Mouse (Mus musculus): ENCODE results near the gene Tfcp2. TPM values are rescaled to one million over a fixed set of nuclear protein-coding genes. Genes with fewer than 3 reads are reported as not detected.
"Not testable (repeated sequence)": the region's sequence is repeated elsewhere in the genome, so short reads cannot be mapped to it uniquely, and the experiment has no call there.

The Tfcp2 gene
- polyA plus RNA-seq, 1 experiment from 2014 or later, result 22.3 TPM

DNA sequence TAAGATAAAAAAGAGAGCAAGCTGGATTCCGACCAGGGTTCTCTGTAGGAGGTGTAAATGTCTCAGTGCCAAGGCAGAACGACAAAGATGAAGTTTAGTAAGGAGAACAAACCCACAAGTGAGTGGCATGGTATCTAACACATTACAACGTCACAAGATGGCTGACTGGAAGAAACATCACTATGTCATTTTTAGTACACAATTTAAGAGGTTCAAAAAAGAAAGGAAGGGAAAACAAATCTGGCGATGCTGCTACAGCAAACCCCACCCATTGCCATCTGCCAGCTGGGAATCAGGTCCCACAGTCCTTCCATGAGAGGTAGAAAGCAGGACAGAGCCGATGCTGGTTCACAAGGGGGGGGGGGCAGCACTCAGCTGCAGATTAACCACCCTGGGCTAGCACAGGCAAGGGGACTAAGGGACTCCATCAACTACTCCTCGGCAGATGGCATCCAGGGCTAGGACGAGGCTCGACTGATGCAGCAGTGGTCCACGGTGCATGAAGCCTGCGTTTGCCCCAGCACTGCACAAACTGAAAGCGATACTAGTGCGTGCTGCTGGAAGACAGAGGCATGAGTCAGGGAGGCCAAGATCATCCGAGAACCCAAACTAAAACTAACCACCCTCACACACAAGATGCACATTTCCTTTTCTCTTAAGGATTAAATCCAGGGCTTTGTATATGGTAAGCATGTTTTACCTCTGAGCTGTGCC is 43.2 kb downstream of the Tfcp2 start:
- WGBS, result 86% methylated on average over 13 of the region's 13 CpGs
- Histone ChIP-seq H3K36me3 (ENCODE audit: control insufficient read depth, insufficient read depth, low read length) (peaks cover 33% of the 10 kb centered on the region), H3K27ac (ENCODE audit: low read length) (no peak overlapping the region)

DNA sequence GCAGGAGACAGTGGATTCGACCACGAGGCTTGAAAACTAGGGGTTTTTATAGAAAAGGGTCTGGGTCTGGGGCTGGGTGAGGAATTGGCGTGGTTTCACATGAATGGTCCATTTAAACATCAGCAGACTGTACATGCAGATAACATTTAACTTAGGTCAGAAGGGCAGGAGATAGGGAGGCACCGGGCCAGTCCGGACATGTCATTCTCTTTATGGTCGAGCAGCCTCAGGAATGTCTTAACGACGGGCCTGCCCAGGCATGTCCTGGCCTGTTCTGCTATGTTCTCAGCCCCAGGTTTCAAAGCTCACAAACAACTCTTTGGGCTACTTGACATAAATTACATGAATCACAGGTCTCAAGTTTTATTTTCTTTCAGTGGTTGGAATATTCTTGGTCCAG is 52.3 kb downstream of the Tfcp2 start:
- H3K9ac ChIP-seq (ENCODE audit: low read length); H3K4me2 ChIP-seq (ENCODE audit: low read depth, low read length); H3K4me1 ChIP-seq (replicated peaks; ENCODE audit: control insufficient read depth, insufficient read depth, low read length); H3K36me3 ChIP-seq (ENCODE audit: control insufficient read depth, insufficient read depth, low read length); H3K27ac ChIP-seq (ENCODE audit: low read length); H3K27me3 ChIP-seq (ENCODE audit: control insufficient read depth, insufficient read depth, low read depth, low read length); H3K4me3 ChIP-seq (ENCODE audit: low read length); ATAC-seq (ENCODE audit: low read depth); H3K9me3 ChIP-seq (ENCODE audit: control insufficient read depth, low read length): not testable (repeated sequence)
- WGBS, result 85% methylated on average over 8 of the region's 8 CpGs

More for the DNA sequence above, 43.2 kb downstream of the Tfcp2 start:
- Histone ChIP-seq H3K9me3 (ENCODE audit: control insufficient read depth, low read length) (no peaks in the 10 kb centered on the region), H3K9ac (ENCODE audit: low read length) (no peak overlapping the region), H3K4me2 (ENCODE audit: low read depth, low read length) (no peak overlapping the region), H3K4me3 (ENCODE audit: low read length) (no peak overlapping the region), H3K4me1 (replicated peaks; ENCODE audit: control insufficient read depth, insufficient read depth, low read length) (no peaks in the 10 kb centered on the region), H3K27me3 (ENCODE audit: control insufficient read depth, insufficient read depth, low read depth, low read length) (no peaks in the 10 kb centered on the region)
- no peak for ATAC-seq (ENCODE audit: low read depth)

DNA sequence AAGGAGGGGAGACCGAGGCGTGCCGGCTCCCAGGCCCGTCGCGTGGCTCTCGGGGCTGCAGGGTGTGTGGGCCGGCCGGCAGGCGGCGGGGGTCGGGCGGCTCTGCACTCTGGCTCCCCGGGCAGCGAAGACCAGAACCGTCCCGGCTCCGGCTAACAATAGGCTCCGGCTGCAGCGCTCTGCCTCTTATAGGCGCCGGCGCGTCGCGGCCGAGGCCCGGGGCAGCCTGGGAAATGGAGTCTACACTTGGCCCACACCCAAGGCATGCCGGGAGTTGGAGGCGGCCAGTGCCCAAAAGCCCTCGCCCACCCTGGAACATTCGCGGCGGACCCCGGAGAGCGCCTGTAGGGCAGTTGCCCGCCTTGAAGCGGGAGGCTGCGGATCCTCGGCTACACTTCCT is 56.7 kb downstream of the Tfcp2 start, which contains the start of gene Csrnp2:
Csrnp2 (minus strand) TSS at position 387 of the 400 bp plus-strand sequence.
- peak within 1 kb of the TSS; percentile 87 for H3K4me3 ChIP-seq (ENCODE audit: low read length)
- ATAC-seq (ENCODE audit: low read depth), result peak; percentile 99
- peak within 1 kb of the TSS; percentile 95 for H3K9ac ChIP-seq (ENCODE audit: low read length)
- no peaks in the 10 kb centered on the region for H3K9me3 ChIP-seq (ENCODE audit: control insufficient read depth, low read length)
- H3K36me3 ChIP-seq (ENCODE audit: control insufficient read depth, insufficient read depth, low read length), result no peaks in the 10 kb centered on the region
- under 1% methylated on average over 38 of the region's 40 CpGs for WGBS
- H3K4me1 ChIP-seq (replicated peaks; ENCODE audit: control insufficient read depth, insufficient read depth, low read length), result peaks cover 34% of the 10 kb centered on the region
- peak within 1 kb of the TSS; percentile 95 for H3K4me2 ChIP-seq (ENCODE audit: low read depth, low read length)
- H3K27me3 ChIP-seq (ENCODE audit: control insufficient read depth, insufficient read depth, low read depth, low read length), result no peaks in the 10 kb centered on the region
- H3K27ac ChIP-seq (ENCODE audit: low read length), result peak within 1 kb of the TSS; percentile 87

DNA sequence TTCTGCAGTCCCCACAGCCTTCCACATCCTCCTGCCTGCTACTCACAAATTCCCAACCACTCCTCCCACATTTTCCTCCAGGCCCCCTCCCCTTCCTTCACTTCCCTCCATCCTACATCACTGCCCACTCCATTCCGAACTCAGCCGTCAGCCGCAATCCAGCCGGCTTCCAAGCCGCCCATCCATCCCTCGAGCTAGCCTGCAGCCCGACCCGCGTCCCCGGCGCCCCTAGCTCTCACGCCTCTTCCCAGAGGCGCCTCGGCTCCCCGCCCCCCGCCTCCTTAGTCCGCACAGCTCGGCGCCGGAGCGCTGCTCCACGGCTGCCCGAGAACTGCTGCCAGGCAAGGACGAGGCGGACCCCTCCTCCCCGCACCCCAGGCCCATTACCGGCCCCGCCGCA is 57.2 kb downstream of the Tfcp2 start:
- ATAC-seq (ENCODE audit: low read depth), result peak; percentile 79
- Histone ChIP-seq H3K4me2 (ENCODE audit: low read depth, low read length) (peak overlapping the region; percentile 95), H3K27me3 (ENCODE audit: control insufficient read depth, insufficient read depth, low read depth, low read length) (no peaks in the 10 kb centered on the region), H3K9me3 (ENCODE audit: control insufficient read depth, low read length) (no peaks in the 10 kb centered on the region), H3K36me3 (ENCODE audit: control insufficient read depth, insufficient read depth, low read length) (no peaks in the 10 kb centered on the region), H3K4me1 (replicated peaks; ENCODE audit: control insufficient read depth, insufficient read depth, low read length) (peaks cover 35% of the 10 kb centered on the region), H3K27ac (ENCODE audit: low read length) (peak overlapping the region; percentile 87), H3K4me3 (ENCODE audit: low read length) (peak overlapping the region; percentile 87), H3K9ac (ENCODE audit: low read length) (peak overlapping the region; percentile 95)
- WGBS, result under 1% methylated on average over 28 of the region's 29 CpGs

DNA sequence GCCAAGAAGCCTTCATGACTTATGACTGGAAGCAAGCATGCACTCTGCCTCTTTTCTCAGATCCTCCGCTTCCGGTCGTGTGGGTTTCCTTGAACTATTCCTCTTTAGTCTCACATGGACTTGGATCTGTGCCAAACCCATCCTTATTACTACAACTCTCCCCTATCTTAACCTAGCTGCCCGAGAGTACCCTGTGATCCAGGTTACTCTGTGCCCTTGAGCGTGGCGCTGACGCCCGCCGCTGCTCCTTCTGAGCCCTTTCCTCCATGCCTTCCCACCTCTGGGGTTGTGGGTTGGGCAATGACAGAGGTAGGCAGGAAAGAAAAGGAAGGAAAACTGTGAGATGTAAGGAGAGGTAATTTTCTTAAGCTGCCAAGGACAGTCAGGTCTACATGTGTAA is 59.8 kb downstream of the Tfcp2 start:
- H3K4me2 ChIP-seq (ENCODE audit: low read depth, low read length), result no peak overlapping the region
- H3K27ac ChIP-seq (ENCODE audit: low read length), result no peak overlapping the region
- no peak overlapping the region for H3K4me3 ChIP-seq (ENCODE audit: low read length)
- H3K9me3 ChIP-seq (ENCODE audit: control insufficient read depth, low read length), result no peaks in the 10 kb centered on the region
- H3K4me1 ChIP-seq (replicated peaks; ENCODE audit: control insufficient read depth, insufficient read depth, low read length), result peaks cover 35% of the 10 kb centered on the region
- H3K27me3 ChIP-seq (ENCODE audit: control insufficient read depth, insufficient read depth, low read depth, low read length), result no peaks in the 10 kb centered on the region
- no peak for ATAC-seq (ENCODE audit: low read depth)
- no peak overlapping the region for H3K9ac ChIP-seq (ENCODE audit: low read length)
- 39% methylated on average over 9 of the region's 9 CpGs for WGBS
- H3K36me3 ChIP-seq (ENCODE audit: control insufficient read depth, insufficient read depth, low read length), result no peaks in the 10 kb centered on the region; the same call in 1 of the 2 replicates

DNA sequence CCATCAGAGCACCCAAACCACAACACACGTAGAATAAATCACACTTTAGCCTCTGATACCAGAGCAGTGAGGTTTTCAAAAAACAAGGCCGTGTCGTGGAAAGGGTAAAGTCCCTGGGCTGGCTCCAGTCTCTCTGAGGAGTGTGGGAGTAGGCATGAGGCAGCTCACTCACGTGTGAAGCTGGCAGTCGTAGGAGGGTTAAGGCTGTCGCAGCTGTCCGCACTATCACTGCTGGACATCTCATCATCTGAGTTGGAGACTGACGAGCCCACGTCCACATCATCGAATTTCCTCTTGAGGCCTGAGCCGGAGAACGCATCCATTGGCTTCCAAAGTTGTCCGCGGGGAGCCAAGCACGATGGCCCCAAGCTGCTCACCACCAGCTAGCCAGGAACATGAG is 62.5 kb downstream of the Tfcp2 start:
- H3K27ac ChIP-seq (ENCODE audit: low read length), result no peak overlapping the region
- ATAC-seq (ENCODE audit: low read depth), result no peak

DNA sequence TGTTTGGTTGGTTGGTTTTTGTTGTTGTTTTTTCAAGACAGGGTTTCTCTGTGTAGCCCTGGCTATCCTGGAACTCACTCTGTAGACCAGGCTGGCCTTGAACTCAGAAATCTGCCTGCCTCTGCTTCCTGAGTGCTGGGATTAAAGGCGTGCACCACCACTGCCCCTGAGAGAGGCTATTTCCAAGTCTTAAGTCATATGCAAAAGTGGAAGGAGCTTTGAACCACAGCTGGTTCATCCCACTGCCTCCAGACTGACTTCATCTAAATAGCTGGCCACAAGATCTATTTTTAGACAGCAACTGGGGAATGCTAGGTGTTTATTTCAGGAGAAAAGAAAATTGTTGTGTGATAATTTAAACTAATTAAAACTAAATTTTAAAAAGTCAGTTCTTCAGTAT is 63.5 kb downstream of the Tfcp2 start:
- H3K27ac ChIP-seq (ENCODE audit: low read length); H3K36me3 ChIP-seq (ENCODE audit: control insufficient read depth, insufficient read depth, low read length); H3K4me3 ChIP-seq (ENCODE audit: low read length); ATAC-seq (ENCODE audit: low read depth); H3K4me2 ChIP-seq (ENCODE audit: low read depth, low read length); H3K27me3 ChIP-seq (ENCODE audit: control insufficient read depth, insufficient read depth, low read depth, low read length); H3K9me3 ChIP-seq (ENCODE audit: control insufficient read depth, low read length); H3K9ac ChIP-seq (ENCODE audit: low read length): not testable (repeated sequence)
- 91% methylated on average over 1 of the region's 1 CpGs for WGBS
- peaks cover 35% of the 10 kb centered on the region for H3K4me1 ChIP-seq (replicated peaks; ENCODE audit: control insufficient read depth, insufficient read depth, low read length)

More for the DNA sequence above, 62.5 kb downstream of the Tfcp2 start:
- H3K4me1 ChIP-seq (replicated peaks; ENCODE audit: control insufficient read depth, insufficient read depth, low read length), result peaks cover 44% of the 10 kb centered on the region
- no peaks in the 10 kb centered on the region for H3K27me3 ChIP-seq (ENCODE audit: control insufficient read depth, insufficient read depth, low read depth, low read length)
- no peak overlapping the region for H3K9ac ChIP-seq (ENCODE audit: low read length)
- 81% methylated on average over 15 of the region's 15 CpGs for WGBS
- no peak overlapping the region for H3K4me2 ChIP-seq (ENCODE audit: low read depth, low read length)
- peaks cover 4% of the 10 kb centered on the region for H3K36me3 ChIP-seq (ENCODE audit: control insufficient read depth, insufficient read depth, low read length)
- H3K4me3 ChIP-seq (ENCODE audit: low read length), result no peak overlapping the region
- H3K9me3 ChIP-seq (ENCODE audit: control insufficient read depth, low read length), result no peaks in the 10 kb centered on the region

DNA sequence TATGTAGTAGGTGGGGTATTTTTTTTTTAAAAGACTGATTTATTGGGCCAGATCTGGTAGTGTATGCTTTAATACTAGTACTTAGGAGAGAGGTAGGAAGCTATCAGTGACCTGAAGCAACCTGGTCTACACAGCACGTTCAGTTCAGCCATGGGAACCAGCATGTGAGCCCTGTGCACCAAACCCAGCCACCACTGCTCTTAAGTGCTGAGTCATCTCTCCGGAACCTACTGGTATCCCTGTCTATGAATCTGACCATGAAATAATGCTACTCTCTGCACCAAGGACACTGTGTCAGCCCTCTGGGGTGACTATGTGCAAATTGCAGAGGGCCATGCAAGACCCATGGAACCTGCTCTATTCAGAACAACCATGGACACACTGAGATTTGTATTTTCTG is 64.8 kb downstream of the Tfcp2 start:
- H3K4me1 ChIP-seq (replicated peaks; ENCODE audit: control insufficient read depth, insufficient read depth, low read length), result peaks cover 22% of the 10 kb centered on the region
- H3K36me3 ChIP-seq (ENCODE audit: control insufficient read depth, insufficient read depth, low read length), result peaks cover 10% of the 10 kb centered on the region
- ATAC-seq (ENCODE audit: low read depth), result no peak
- H3K4me3 ChIP-seq (ENCODE audit: low read length), result no peak overlapping the region
- H3K27ac ChIP-seq (ENCODE audit: low read length), result no peak overlapping the region
- H3K27me3 ChIP-seq (ENCODE audit: control insufficient read depth, insufficient read depth, low read depth, low read length), result no peaks in the 10 kb centered on the region
- H3K9ac ChIP-seq (ENCODE audit: low read length), result no peak overlapping the region
- H3K4me2 ChIP-seq (ENCODE audit: low read depth, low read length), result no peak overlapping the region
- 70% methylated on average over 2 of the region's 2 CpGs for WGBS
- no peaks in the 10 kb centered on the region for H3K9me3 ChIP-seq (ENCODE audit: control insufficient read depth, low read length)

DNA sequence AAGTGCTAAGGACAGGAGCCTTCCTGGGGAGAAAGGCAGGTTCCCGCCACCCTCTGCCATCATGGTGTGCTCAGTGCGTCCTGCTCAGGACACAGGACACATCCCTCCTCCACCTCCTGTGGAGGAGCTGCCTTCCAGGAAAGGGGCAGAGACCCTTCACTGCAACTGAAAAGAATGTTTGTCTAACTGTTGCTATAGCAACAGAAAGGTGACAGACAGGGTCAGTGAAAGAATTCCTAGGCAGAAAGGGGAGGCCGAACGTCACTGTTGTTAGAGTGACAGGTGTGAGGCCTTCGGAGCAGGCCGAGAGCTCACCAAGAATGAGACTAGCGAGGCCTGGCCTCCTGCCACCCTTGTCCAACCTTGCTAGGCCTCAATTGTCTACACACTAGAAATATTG is 65.4 kb downstream of the Tfcp2 start:
- peaks cover 16% of the 10 kb centered on the region for H3K36me3 ChIP-seq (ENCODE audit: control insufficient read depth, insufficient read depth, low read length)
- peaks cover 16% of the 10 kb centered on the region for H3K4me1 ChIP-seq (replicated peaks; ENCODE audit: control insufficient read depth, insufficient read depth, low read length)
- WGBS, result 25% methylated on average over 7 of the region's 7 CpGs
- H3K9ac ChIP-seq (ENCODE audit: low read length), result no peak overlapping the region
- peak; percentile 73 for ATAC-seq (ENCODE audit: low read depth)
- no peak overlapping the region for H3K4me3 ChIP-seq (ENCODE audit: low read length)
- H3K27ac ChIP-seq (ENCODE audit: low read length), result peak overlapping the region; percentile 17; the same call in 1 of the 2 replicates
- H3K27me3 ChIP-seq (ENCODE audit: control insufficient read depth, insufficient read depth, low read depth, low read length), result no peaks in the 10 kb centered on the region
- no peak overlapping the region for H3K4me2 ChIP-seq (ENCODE audit: low read depth, low read length)
- H3K9me3 ChIP-seq (ENCODE audit: control insufficient read depth, low read length), result no peaks in the 10 kb centered on the region
